Mouse (Mus musculus) neutrophil, adult 65 days (primary cell): ENCODE data around the gene Ctnnbip1. TPM values are rescaled to one million over a fixed set of nuclear protein-coding genes. Genes with fewer than 3 reads are reported as not detected.

Experiments used
- total RNA-seq: library from RNA; stranded (reverse); gene quantifications from 2 replicates; pipeline ENCODE4 v1.2.4, GENCODE M21; 2023

The Ctnnbip1 gene
- total RNA-seq, result 10.7 and 17.9 TPM in 2 replicates

GRCm38 (mm10) chr4:149517868-149518340 is at the start of gene Ctnnbip1:
Gene Ctnnbip1 (plus strand): TSS chr4:149518236.

GRCm38 (mm10) chr4:149477078-149477477 is 41.0 kb upstream of the Ctnnbip1 start, which contains the start of gene Tmem274:
Gene Tmem274 (plus strand): TSS chr4:149477378.

GRCm38 (mm10) chr4:149485053-149485824 is 32.8 kb upstream of the Ctnnbip1 start, which contains the start of the genes Nmnat1 and Lzic:
Gene Nmnat1 (minus strand): TSS chr4:149485202.
Gene Lzic (plus strand): TSS chr4:149485229.

GRCm38 (mm10) chr4:149586044-149586782 is 68.2 kb downstream of the Ctnnbip1 start, which contains the start of gene Clstn1:
Gene Clstn1 (plus strand): TSS chr4:149586468.

Other genes with a start within 250 kb of the Ctnnbip1 start
- 52.6 and 66.9 TPM in 2 replicates for gene Kif1b, start 210.5 kb upstream of the Ctnnbip1 start, total RNA-seq
- 29.2 and 62.4 TPM in 2 replicates for gene Ube4b, start 91.5 kb upstream of the Ctnnbip1 start, total RNA-seq
- gene Rbp7, start 63.3 kb upstream of the Ctnnbip1 start, total RNA-seq, result not detected in 2 replicates
- not detected in 2 replicates for gene Tmem274, start 40.9 kb upstream of the Ctnnbip1 start, total RNA-seq
- 0.92 and 1.8 TPM in 2 replicates for gene Nmnat1, start 33.0 kb upstream of the Ctnnbip1 start, total RNA-seq
- 13.0 and 20.9 TPM in 2 replicates for gene Lzic, start 33.0 kb upstream of the Ctnnbip1 start, total RNA-seq
- gene Clstn1, start 68.2 kb downstream of the Ctnnbip1 start, total RNA-seq, result 0.70 and 1.6 TPM in 2 replicates
- gene Pik3cd, start 184.3 kb downstream of the Ctnnbip1 start, total RNA-seq, result 183 and 197 TPM in 2 replicates
- 3.4 and 4.1 TPM in 2 replicates for gene Tmem201, start 219.8 kb downstream of the Ctnnbip1 start, total RNA-seq